Mouse (Mus musculus) testis, adult 10 weeks (tissue): Measurements from ENCODE around the gene Pih1d3. TPM values are rescaled to one million over a fixed set of nuclear protein-coding genes. Genes with fewer than 3 reads are reported as not detected.

Experiments used
- polyA plus RNA-seq: library from polyadenylated mRNA; stranded (reverse); fragments of 350-450 nt; fragmentation: Illumina TruSeq; extraction: RNeasy Lipid Tissue Mini Kit (QIAGEN cat#74804); gene quantifications from one replicate; pipeline ENCODE4 v1.2.3, GENCODE M21; 2014; ENCODE audit warnings: low read depth, low replicate concordance

Pih1d3 gene
- 46.8 TPM for polyA plus RNA-seq

DNA sequence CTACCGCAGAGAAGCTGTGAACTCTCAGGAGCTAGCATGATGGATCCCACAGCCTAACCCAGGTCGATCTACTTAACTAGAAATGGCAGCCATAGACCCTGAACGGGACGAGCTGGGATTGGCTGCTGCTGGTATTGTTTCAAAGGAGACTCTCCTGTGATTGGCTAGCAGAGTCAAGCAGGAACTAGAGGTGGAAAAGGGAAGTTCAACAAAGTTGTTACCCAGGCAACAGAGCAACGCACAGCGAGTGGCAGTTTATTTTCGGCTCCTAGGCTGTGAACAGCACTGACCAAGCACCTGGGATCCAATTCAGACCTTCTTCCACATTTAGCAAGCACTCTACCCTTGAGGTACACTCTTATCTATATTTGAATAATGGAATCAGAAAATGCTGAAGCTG is at the start of gene Pih1d3, which contains the start of gene 4931428L18Rik:
TSS of gene Pih1d3 (plus strand) at position 275 of the 400 bp plus-strand sequence.
TSS of gene 4931428L18Rik (minus strand) at position 121 of the 400 bp plus-strand sequence.

GRCm38 (mm10) chr1:31176101-31176500 is 46.5 kb upstream of the Pih1d3 start, which contains the start of gene Lgsn:
Lgsn (plus strand) TSS chr1:31176401.

Other genes with a start within 250 kb of the Pih1d3 start
- not detected for gene AC153137.1, start 244.9 kb upstream of the Pih1d3 start, polyA plus RNA-seq
- 0.10 TPM for gene Lgsn, start 46.4 kb upstream of the Pih1d3 start, polyA plus RNA-seq
- gene 4931428L18Rik, start 154 bp upstream of the Pih1d3 start, polyA plus RNA-seq = 24.2 TPM